Mouse (Mus musculus): ENCODE data around the gene Nos1ap. TPM values are rescaled to one million over a fixed set of nuclear protein-coding genes. Genes with fewer than 3 reads are reported as not detected.

The Nos1ap gene
- polyA plus RNA-seq, 1 experiment from 2014 or later, result 6.2 TPM

- H3K4me2 ChIP-seq (ENCODE audit: low read depth, low read length), result no peak overlapping the region
- ATAC-seq, result no peak
- WGBS, result 44% methylated on average over 10 of the region's 10 CpGs
- no peak overlapping the region for H3K9ac ChIP-seq (ENCODE audit: low read depth, low read length)
- H3K27me3 ChIP-seq (replicated peaks; ENCODE audit: control insufficient read depth, insufficient read depth, low read length), result no peaks in the 10 kb centered on the region
- no peak overlapping the region for H3K27ac ChIP-seq (ENCODE audit: low read length)
- no peaks in the 10 kb centered on the region for H3K9me3 ChIP-seq (ENCODE audit: control insufficient read depth, low read length)
- H3K36me3 ChIP-seq (ENCODE audit: control insufficient read depth, insufficient read depth, low read length), result no peaks in the 10 kb centered on the region
- peaks cover 6% of the 10 kb centered on the region; the same call in 1 of the 2 replicates for H3K4me1 ChIP-seq (ENCODE audit: control insufficient read depth, insufficient read depth, low read length)
- H3K4me3 ChIP-seq (ENCODE audit: low read length), result no peak overlapping the region
Measured at GRCm38 (mm10) chr1:170360183-170360915, 229.3 kb downstream of the Nos1ap start.

- no peak for ATAC-seq
- H3K9ac ChIP-seq (ENCODE audit: low read depth, low read length), result no peak overlapping the region
- H3K9me3 ChIP-seq (ENCODE audit: control insufficient read depth, low read length), result no peaks in the 10 kb centered on the region
- no peaks in the 10 kb centered on the region for H3K4me1 ChIP-seq (ENCODE audit: control insufficient read depth, insufficient read depth, low read length)
- WGBS, result 68% methylated on average over 3 of the region's 3 CpGs
- no peak overlapping the region for H3K4me3 ChIP-seq (ENCODE audit: low read length)
- H3K36me3 ChIP-seq (ENCODE audit: control insufficient read depth, insufficient read depth, low read length), result no peaks in the 10 kb centered on the region
- H3K27ac ChIP-seq (ENCODE audit: low read length), result no peak overlapping the region
- no peaks in the 10 kb centered on the region for H3K27me3 ChIP-seq (replicated peaks; ENCODE audit: control insufficient read depth, insufficient read depth, low read length)
- no peak overlapping the region for H3K4me2 ChIP-seq (ENCODE audit: low read depth, low read length)
Measured at GRCm38 (mm10) chr1:170353335-170353734, 236.3 kb downstream of the Nos1ap start.

- no peak overlapping the region for H3K27ac ChIP-seq (ENCODE audit: low read length)
- no peaks in the 10 kb centered on the region for H3K27me3 ChIP-seq (replicated peaks; ENCODE audit: control insufficient read depth, insufficient read depth, low read length)
- no peak for ATAC-seq
- H3K4me3 ChIP-seq (ENCODE audit: low read length), result no peak overlapping the region
- H3K4me1 ChIP-seq (ENCODE audit: control insufficient read depth, insufficient read depth, low read length), result no peaks in the 10 kb centered on the region
- H3K4me2 ChIP-seq (ENCODE audit: low read depth, low read length), result no peak overlapping the region
- no peaks in the 10 kb centered on the region for H3K36me3 ChIP-seq (ENCODE audit: control insufficient read depth, insufficient read depth, low read length)
- no peak overlapping the region for H3K9ac ChIP-seq (ENCODE audit: low read depth, low read length)
- no peaks in the 10 kb centered on the region for H3K9me3 ChIP-seq (ENCODE audit: control insufficient read depth, low read length)
Measured at GRCm38 (mm10) chr1:170351080-170351479, 238.6 kb downstream of the Nos1ap start.

GRCm38 (mm10) chr1:170346266-170346665 is 243.4 kb downstream of the Nos1ap start:
- H3K27me3 ChIP-seq (replicated peaks; ENCODE audit: control insufficient read depth, insufficient read depth, low read length), result no peaks in the 10 kb centered on the region
- H3K36me3 ChIP-seq (ENCODE audit: control insufficient read depth, insufficient read depth, low read length), result no peaks in the 10 kb centered on the region
- H3K4me1 ChIP-seq (ENCODE audit: control insufficient read depth, insufficient read depth, low read length), result no peaks in the 10 kb centered on the region
- H3K9ac ChIP-seq (ENCODE audit: low read depth, low read length), result no peak overlapping the region
- no peaks in the 10 kb centered on the region for H3K9me3 ChIP-seq (ENCODE audit: control insufficient read depth, low read length)
- 59% methylated on average over 3 of the region's 3 CpGs for WGBS
- H3K27ac ChIP-seq (ENCODE audit: low read length), result no peak overlapping the region
- H3K4me3 ChIP-seq (ENCODE audit: low read length), result no peak overlapping the region
- H3K4me2 ChIP-seq (ENCODE audit: low read depth, low read length), result no peak overlapping the region
- ATAC-seq, result no peak

GRCm38 (mm10) chr1:170343906-170344305 is 245.8 kb downstream of the Nos1ap start:
- ATAC-seq, result no peak
- no peak overlapping the region for H3K9ac ChIP-seq (ENCODE audit: low read depth, low read length)
- H3K36me3 ChIP-seq (ENCODE audit: control insufficient read depth, insufficient read depth, low read length), result no peaks in the 10 kb centered on the region
- no peak overlapping the region for H3K27ac ChIP-seq (ENCODE audit: low read length)
- WGBS, result 96% methylated on average over 4 of the region's 4 CpGs
- H3K9me3 ChIP-seq (ENCODE audit: control insufficient read depth, low read length), result no peaks in the 10 kb centered on the region
- H3K27me3 ChIP-seq (replicated peaks; ENCODE audit: control insufficient read depth, insufficient read depth, low read length), result no peaks in the 10 kb centered on the region
- no peak overlapping the region for H3K4me2 ChIP-seq (ENCODE audit: low read depth, low read length)
- H3K4me1 ChIP-seq (ENCODE audit: control insufficient read depth, insufficient read depth, low read length), result no peaks in the 10 kb centered on the region
- no peak overlapping the region for H3K4me3 ChIP-seq (ENCODE audit: low read length)

- Histone ChIP-seq H3K4me3 (ENCODE audit: low read length) (no peak overlapping the region), H3K9me3 (ENCODE audit: control insufficient read depth, low read length) (no peaks in the 10 kb centered on the region), H3K4me2 (ENCODE audit: low read depth, low read length) (no peak overlapping the region), H3K4me1 (ENCODE audit: control insufficient read depth, insufficient read depth, low read length) (no peaks in the 10 kb centered on the region), H3K27ac (ENCODE audit: low read length) (no peak overlapping the region), H3K36me3 (ENCODE audit: control insufficient read depth, insufficient read depth, low read length) (no peaks in the 10 kb centered on the region), H3K27me3 (replicated peaks; ENCODE audit: control insufficient read depth, insufficient read depth, low read length) (no peaks in the 10 kb centered on the region), H3K9ac (ENCODE audit: low read depth, low read length) (no peak overlapping the region)
- WGBS, result 87% methylated on average over 8 of the region's 8 CpGs
- no peak for ATAC-seq
Measured at GRCm38 (mm10) chr1:170343081-170343480, 246.6 kb downstream of the Nos1ap start.

- Histone ChIP-seq H3K27me3 (replicated peaks; ENCODE audit: control insufficient read depth, insufficient read depth, low read length) (no peaks in the 10 kb centered on the region), H3K9me3 (ENCODE audit: control insufficient read depth, low read length) (no peaks in the 10 kb centered on the region), H3K36me3 (ENCODE audit: control insufficient read depth, insufficient read depth, low read length) (no peaks in the 10 kb centered on the region), H3K4me2 (ENCODE audit: low read depth, low read length) (no peak overlapping the region), H3K4me3 (ENCODE audit: low read length) (no peak overlapping the region), H3K27ac (ENCODE audit: low read length) (no peak overlapping the region), H3K9ac (ENCODE audit: low read depth, low read length) (no peak overlapping the region), H3K4me1 (ENCODE audit: control insufficient read depth, insufficient read depth, low read length) (no peaks in the 10 kb centered on the region)
- ATAC-seq, result no peak
- WGBS, result 88% methylated on average over 3 of the region's 3 CpGs
Measured at GRCm38 (mm10) chr1:170339943-170340342, 249.7 kb downstream of the Nos1ap start.

GRCm38 (mm10) chr1:170332775-170333174 is 256.9 kb downstream of the Nos1ap start:
- no peak for ATAC-seq
- H3K27me3 ChIP-seq (replicated peaks; ENCODE audit: control insufficient read depth, insufficient read depth, low read length), result no peaks in the 10 kb centered on the region
- 84% methylated on average over 4 of the region's 4 CpGs for WGBS
- H3K4me3 ChIP-seq (ENCODE audit: low read length), result no peak overlapping the region
- no peak overlapping the region for H3K27ac ChIP-seq (ENCODE audit: low read length)
- H3K4me2 ChIP-seq (ENCODE audit: low read depth, low read length), result no peak overlapping the region
- H3K36me3 ChIP-seq (ENCODE audit: control insufficient read depth, insufficient read depth, low read length), result no peaks in the 10 kb centered on the region
- no peaks in the 10 kb centered on the region for H3K9me3 ChIP-seq (ENCODE audit: control insufficient read depth, low read length)
- no peaks in the 10 kb centered on the region for H3K4me1 ChIP-seq (ENCODE audit: control insufficient read depth, insufficient read depth, low read length)
- H3K9ac ChIP-seq (ENCODE audit: low read depth, low read length), result no peak overlapping the region

GRCm38 (mm10) chr1:170331926-170332325 is 257.7 kb downstream of the Nos1ap start:
- H3K9ac ChIP-seq (ENCODE audit: low read depth, low read length), result no peak overlapping the region
- no peak overlapping the region for H3K27ac ChIP-seq (ENCODE audit: low read length)
- no peaks in the 10 kb centered on the region for H3K4me1 ChIP-seq (ENCODE audit: control insufficient read depth, insufficient read depth, low read length)
- no peak for ATAC-seq
- 59% methylated on average over 6 of the region's 6 CpGs for WGBS
- no peaks in the 10 kb centered on the region for H3K9me3 ChIP-seq (ENCODE audit: control insufficient read depth, low read length)
- H3K36me3 ChIP-seq (ENCODE audit: control insufficient read depth, insufficient read depth, low read length), result no peaks in the 10 kb centered on the region
- no peak overlapping the region for H3K4me3 ChIP-seq (ENCODE audit: low read length)
- H3K4me2 ChIP-seq (ENCODE audit: low read depth, low read length), result no peak overlapping the region
- no peaks in the 10 kb centered on the region for H3K27me3 ChIP-seq (replicated peaks; ENCODE audit: control insufficient read depth, insufficient read depth, low read length)

- no peaks in the 10 kb centered on the region for H3K9me3 ChIP-seq (ENCODE audit: control insufficient read depth, low read length)
- H3K4me2 ChIP-seq (ENCODE audit: low read depth, low read length), result no peak overlapping the region
- H3K9ac ChIP-seq (ENCODE audit: low read depth, low read length), result no peak overlapping the region
- H3K4me3 ChIP-seq (ENCODE audit: low read length), result no peak overlapping the region
- ATAC-seq, result no peak
- H3K4me1 ChIP-seq (ENCODE audit: control insufficient read depth, insufficient read depth, low read length), result no peaks in the 10 kb centered on the region
- WGBS, result 86% methylated on average over 4 of the region's 4 CpGs
- H3K36me3 ChIP-seq (ENCODE audit: control insufficient read depth, insufficient read depth, low read length), result no peaks in the 10 kb centered on the region
- no peak overlapping the region for H3K27ac ChIP-seq (ENCODE audit: low read length)
- H3K27me3 ChIP-seq (replicated peaks; ENCODE audit: control insufficient read depth, insufficient read depth, low read length), result no peaks in the 10 kb centered on the region
Measured at GRCm38 (mm10) chr1:170325277-170325676, 264.4 kb downstream of the Nos1ap start.

Measured in intestine, embryonic 16.5 days (tissue).